Mouse (Mus musculus) heart, postnatal 0 days (tissue): ENCODE measurements around the gene Plau. TPM values are rescaled to one million over a fixed set of nuclear protein-coding genes. Genes with fewer than 3 reads are reported as not detected.

Experiments
- ATAC-seq: fragments of 200-750 bp; cut with Nextera tagmentation; 2 replicates; pipeline ENCODE4 v1.8.0; 2017; ENCODE audit warnings: low read depth, moderate number of reproducible peaks, moderate library complexity; ENCODE audit not compliant: insufficient read depth
- DNase-seq: peaks from one replicate; pipeline ENCODE4 v3.0.0-alpha.2; 2016; ENCODE audit warnings: low spot score
- H3K27ac ChIP-seq: fragments of 300-500 bp; sonication (generic); 2 replicates; pipeline ENCODE4 v1.5.1; 2014; ENCODE audit warnings: low read depth, mild to moderate bottlenecking
- H3K27me3 ChIP-seq: fragments of 300-500 bp; sonication (generic); 2 replicates; pipeline ENCODE4 v1.6.1; 2014; ENCODE audit warnings: low read length, mixed read lengths; ENCODE audit not compliant: control insufficient read depth, insufficient read depth
- H3K36me3 ChIP-seq: fragments of 300-500 bp; sonication (generic); replicated peaks from 2 replicates; pipeline ENCODE4 v1.6.1; 2014; ENCODE audit warnings: low read length, mixed read lengths; ENCODE audit not compliant: control insufficient read depth, insufficient read depth
- H3K4me1 ChIP-seq: fragments of 300-500 bp; sonication (generic); 2 replicates; pipeline ENCODE4 v1.6.1; 2014; ENCODE audit warnings: antibody characterized with exemption; ENCODE audit not compliant: control insufficient read depth, insufficient read depth
- H3K4me2 ChIP-seq: fragments of 300-500 bp; sonication (generic); 2 replicates; pipeline ENCODE4 v1.6.1; 2014; ENCODE audit warnings: low read depth, mild to moderate bottlenecking, low read length, moderate library complexity
- H3K4me3 ChIP-seq: fragments of 300-500 bp; sonication (generic); 2 replicates; pipeline ENCODE4 v1.5.1; 2014; ENCODE audit warnings: low read depth, low read length
- H3K9ac ChIP-seq: fragments of 300-500 bp; sonication (generic); replicated peaks from 2 replicates; pipeline ENCODE4 v1.6.1; 2014; ENCODE audit warnings: low read depth, low read length, mixed read lengths
- H3K9me3 ChIP-seq: fragments of 300-500 bp; sonication (generic); replicated peaks from 2 replicates; pipeline ENCODE4 v1.6.1; 2016; ENCODE audit warnings: low read length; ENCODE audit not compliant: control insufficient read depth
- CTCF ChIP-seq: IDR thresholded peaks from 2 replicates; pipeline ENCODE4 v1.5.1; 2016; ENCODE audit warnings: antibody characterized with exemption, control low read depth, low read depth
- EP300 ChIP-seq: IDR thresholded peaks from 2 replicates; pipeline ENCODE4 v1.6.1; 2016; ENCODE audit warnings: antibody characterized with exemption, low read depth
- WGBS: fragments of 180-500 bp; shearing (Covaris S2); extraction: QIAGEN DNeasy Blood & Tissue Kit; methylation state at CpG from one replicate; pipeline ENCODE4 v1.1.7; 2014; 5-methylcytosine and 5-hydroxymethylcytosine counted together
- polyA plus RNA-seq: library from polyadenylated mRNA; unstranded; fragments of >200 nt; fragmentation: Nextera tagmentation; extraction: Ambion mirVana; gene quantifications from 2 replicates; pipeline ENCODE4 v1.2.1, GENCODE M21; 2015
- total RNA-seq: library from RNA; depleted of rRNA; stranded (reverse); fragments of >200 nt; gene quantifications from 2 replicates; pipeline ENCODE4 v1.2.3, GENCODE M21; 2014; ENCODE audit warnings: low replicate concordance

Plau gene
- total and polyA plus RNA-seq, 2 experiments from 2014 or later, result 0.89 to 4.2 TPM

- no peaks in the 10 kb centered on the region for H3K9me3 ChIP-seq
- H3K27ac ChIP-seq, result 0 out of 2 replicates have a peak overlapping the region, but pooled peaks have one; percentile 19
- H3K4me3 ChIP-seq, result no peak overlapping the region
- no peaks in the 10 kb centered on the region for H3K36me3 ChIP-seq
- no peak for TF ChIP-seq CTCF
- no peak for TF ChIP-seq EP300
- DNase-seq, result no peak
- WGBS, result 66% methylated on average over 12 of the region's 12 CpGs
- H3K4me2 ChIP-seq, result peak overlapping the region; percentile 9; the same call in 1 of the 2 replicates
- no peak for ATAC-seq
- H3K9ac ChIP-seq, result no peak overlapping the region
- no peaks in the 10 kb centered on the region for H3K27me3 ChIP-seq
- no peaks in the 10 kb centered on the region for H3K4me1 ChIP-seq
Observed at GRCm38 (mm10) chr14:20829523-20830366, 6.7 kb upstream of the Plau start.

DNA sequence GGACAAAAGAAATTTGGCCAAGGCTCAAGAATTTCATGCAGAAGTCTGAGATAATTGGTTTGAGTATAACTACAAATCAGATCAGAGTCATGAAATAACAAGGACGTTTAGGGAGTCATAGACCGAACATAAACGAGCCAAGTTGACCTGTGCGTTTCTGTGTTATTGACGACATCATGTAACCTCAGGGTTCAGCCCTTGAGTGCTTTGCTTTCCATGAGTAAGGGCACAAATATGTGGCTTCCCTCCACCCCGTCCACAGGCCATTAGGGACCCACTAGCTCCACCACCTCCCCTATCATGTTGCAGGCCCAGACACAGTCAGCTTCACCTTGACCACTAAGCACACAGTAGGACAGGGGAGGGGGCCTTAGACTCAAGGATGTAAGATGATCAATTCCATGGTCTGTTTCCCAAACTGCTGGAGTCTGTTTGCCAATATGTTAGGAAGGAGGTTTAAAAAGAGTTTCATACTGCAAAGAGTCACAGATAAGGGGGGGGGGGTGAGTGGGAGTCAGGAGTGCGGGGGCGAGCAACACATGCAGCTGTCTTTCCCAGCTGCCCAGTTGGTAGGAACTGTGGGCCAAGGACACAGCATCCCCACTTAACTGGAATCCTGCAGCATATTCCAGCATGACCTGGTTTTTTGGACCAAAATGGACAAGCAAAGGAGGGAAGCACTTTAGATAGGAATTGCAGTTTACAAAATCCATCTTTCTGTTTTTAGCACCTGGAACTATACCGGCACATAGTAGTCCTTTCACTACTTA is 5.1 kb upstream of the Plau start:
- H3K9ac ChIP-seq, result no peak overlapping the region
- H3K27ac ChIP-seq, result no peak overlapping the region
- no peak overlapping the region for H3K4me3 ChIP-seq
- DNase-seq, result no peak
- peak; percentile 39; the same call in 1 of the 2 replicates for ATAC-seq
- H3K4me1 ChIP-seq, result 0 out of 2 replicates have a peak, but pooled peaks cover 4% of the 10 kb centered on the region
- WGBS, result 37% methylated on average over 9 of the region's 9 CpGs
- TF ChIP-seq EP300 (no peak), CTCF (no peak)
- H3K27me3 ChIP-seq, result no peaks in the 10 kb centered on the region
- no peak overlapping the region for H3K4me2 ChIP-seq
- no peaks in the 10 kb centered on the region for H3K36me3 ChIP-seq
- H3K9me3 ChIP-seq, result no peaks in the 10 kb centered on the region

DNA sequence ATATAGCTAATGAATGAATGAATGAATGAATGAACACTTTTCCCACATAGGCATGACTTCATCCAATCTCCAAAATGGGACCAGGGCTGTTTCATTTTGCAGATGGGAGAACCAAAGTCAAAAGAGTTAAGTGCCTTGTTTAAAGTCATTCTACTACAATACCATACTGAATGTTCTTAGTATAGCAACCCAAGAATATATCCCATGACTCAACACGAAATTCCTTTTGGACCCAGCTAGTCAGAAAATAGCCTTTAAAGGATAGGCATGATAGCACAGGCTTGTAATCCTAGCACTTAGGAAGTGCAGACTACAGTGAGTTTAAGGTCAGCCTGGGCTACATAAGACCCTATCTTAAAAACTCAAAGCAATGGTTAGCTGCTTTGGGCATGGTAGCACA is 4.5 kb upstream of the Plau start:
- Histone ChIP-seq H3K36me3 (no peaks in the 10 kb centered on the region), H3K9me3 (no peaks in the 10 kb centered on the region), H3K4me3 (no peak overlapping the region), H3K27me3 (no peaks in the 10 kb centered on the region), H3K4me1 (0 out of 2 replicates have a peak, but pooled peaks cover 4% of the 10 kb centered on the region), H3K27ac (no peak overlapping the region), H3K9ac (no peak overlapping the region), H3K4me2 (no peak overlapping the region)
- no peak for DNase-seq
- WGBS, result 39% methylated on average over 1 of the region's 1 CpGs
- ATAC-seq, result no peak
- TF ChIP-seq CTCF (no peak), EP300 (no peak)

DNA sequence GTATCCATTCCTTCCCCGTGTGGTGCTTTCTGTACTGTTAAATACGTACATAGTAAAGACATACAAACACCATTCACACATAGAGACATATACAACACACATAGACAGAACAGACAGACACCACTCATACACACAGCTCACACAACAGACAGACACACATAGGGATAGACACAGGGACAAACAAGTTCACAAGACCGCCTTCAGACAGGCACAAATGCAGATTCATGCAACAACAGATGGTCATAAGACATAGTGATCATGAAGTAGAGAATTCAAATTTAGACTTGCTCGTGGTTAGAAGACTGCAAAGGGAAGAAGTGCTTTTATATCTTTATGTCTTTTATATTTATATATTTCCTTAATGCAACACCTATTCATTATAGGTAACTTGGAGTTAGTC is 2.9 kb upstream of the Plau start:
- H3K27ac ChIP-seq, result no peak overlapping the region
- ATAC-seq, result no peak
- no peak for DNase-seq

GRCm38 (mm10) chr14:20834136-20834535 is 2.3 kb upstream of the Plau start:
- no peak for ATAC-seq
- WGBS, result 35% methylated on average over 7 of the region's 7 CpGs
- no peak overlapping the region for H3K9ac ChIP-seq
- TF ChIP-seq EP300, result no peak
- TF ChIP-seq CTCF, result no peak
- no peaks in the 10 kb centered on the region for H3K36me3 ChIP-seq
- no peaks in the 10 kb centered on the region for H3K9me3 ChIP-seq
- H3K27ac ChIP-seq, result no peak overlapping the region
- H3K27me3 ChIP-seq, result no peaks in the 10 kb centered on the region
- H3K4me1 ChIP-seq, result 0 out of 2 replicates have a peak, but pooled peaks cover 4% of the 10 kb centered on the region
- H3K4me3 ChIP-seq, result no peak overlapping the region
- no peak for DNase-seq
- H3K4me2 ChIP-seq, result no peak overlapping the region

More for the DNA sequence above, 2.9 kb upstream of the Plau start:
- H3K4me2 ChIP-seq, result no peak overlapping the region
- H3K4me3 ChIP-seq, result no peak overlapping the region
- no peak overlapping the region for H3K9ac ChIP-seq
- 83% methylated on average over 4 of the region's 4 CpGs for WGBS
- no peaks in the 10 kb centered on the region for H3K27me3 ChIP-seq
- 0 out of 2 replicates have a peak, but pooled peaks cover 4% of the 10 kb centered on the region for H3K4me1 ChIP-seq
- H3K36me3 ChIP-seq, result no peaks in the 10 kb centered on the region
- TF ChIP-seq EP300 (no peak), CTCF (no peak)
- no peaks in the 10 kb centered on the region for H3K9me3 ChIP-seq
